Mouse (Mus musculus) ES-E14 (cell line): ENCODE measurements around the gene Cpped1.

Source experiments
- CHD2 ChIP-seq: IDR thresholded peaks from 2 replicates; pipeline ENCODE4 v1.6.1; 2014; ENCODE audit warnings: mild to moderate bottlenecking, low read depth, low read length, inconsistent platforms
- MAFK ChIP-seq: IDR thresholded peaks from 2 replicates; pipeline ENCODE4 v1.6.1; 2014; ENCODE audit warnings: mild to moderate bottlenecking, low read depth, low read length, inconsistent platforms; ENCODE audit not compliant: insufficient read depth
- ZC3H11A ChIP-seq: IDR thresholded peaks from 2 replicates; pipeline ENCODE4 v1.6.1; 2012; ENCODE audit warnings: low read depth, mild to moderate bottlenecking, inconsistent platforms, low read length, borderline replicate concordance
- ZNF384 ChIP-seq: IDR thresholded peaks from 2 replicates; pipeline ENCODE4 v1.6.1; 2012; ENCODE audit warnings: low read depth, low read length, inconsistent platforms

DNA sequence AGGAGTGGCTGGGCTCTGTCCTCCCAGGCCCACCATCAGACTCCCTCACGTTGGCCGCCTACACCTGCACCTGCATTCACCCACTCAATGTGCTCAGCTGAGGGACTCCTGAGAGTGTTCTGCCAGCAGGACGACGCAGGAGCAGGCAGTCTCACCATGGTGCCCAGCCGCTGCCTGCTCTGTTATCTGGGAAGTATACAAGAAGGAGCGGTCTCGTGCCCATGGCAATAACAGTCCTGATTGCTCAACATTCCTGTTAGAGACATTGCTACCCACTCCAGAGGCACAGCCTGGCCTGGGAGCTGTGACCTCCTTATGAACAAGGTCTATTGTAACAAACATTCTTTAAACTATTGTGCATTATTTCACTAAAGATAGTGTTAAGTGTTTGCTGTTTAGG, 151.3 kb downstream of the Cpped1 start:
- no peak for TF ChIP-seq MAFK
- TF ChIP-seq ZC3H11A = no peak
- no peak for TF ChIP-seq CHD2
- TF ChIP-seq ZNF384 = no peak
